Mouse (Mus musculus) MEL-GATA-1-ER (cell line): ENCODE measurements around the gene Vmn1r189.
"Not testable (repeated sequence)": the region's sequence is repeated elsewhere in the genome, so short reads cannot be mapped to it uniquely, and the experiment has no call there.

Experiments
- DNase-seq: peaks from one replicate; pipeline ENCODE4 v3.0.0-alpha.2; 2012; ENCODE audit warnings: low read depth; ENCODE audit errors: extremely low read depth

The Vmn1r189 gene

GRCm38 (mm10) chr13:22105724-22106123 lies at the start of gene Vmn1r189:
Vmn1r189 (minus strand) TSS chr13:22105824.
- not testable (repeated sequence) for DNase-seq

GRCm38 (mm10) chr13:22136495-22137293 lies 31.1 kb upstream of the Vmn1r189 start:
- not testable (repeated sequence) for DNase-seq

- DNase-seq: not testable (repeated sequence)
Observed at GRCm38 (mm10) chr13:22084140-22084539, 21.5 kb downstream of the Vmn1r189 start, which contains the start of gene Vmn1r188. Vmn1r188 (plus strand) TSS chr13:22084440.

GRCm38 (mm10) chr13:22063468-22063867 lies 42.2 kb downstream of the Vmn1r189 start:
- DNase-seq: no peak

GRCm38 (mm10) chr13:22061422-22061821 lies 44.2 kb downstream of the Vmn1r189 start:
- DNase-seq: no peak

GRCm38 (mm10) chr13:22053754-22054153 lies 51.9 kb downstream of the Vmn1r189 start:
- DNase-seq: no peak

GRCm38 (mm10) chr13:22051523-22051859 lies 54.1 kb downstream of the Vmn1r189 start:
- no peak for DNase-seq

- peak; percentile 83 for DNase-seq
Observed at GRCm38 (mm10) chr13:22050591-22051522, 54.8 kb downstream of the Vmn1r189 start.
